Mouse (Mus musculus): Measurements from ENCODE around the gene Nudt1. TPM values are rescaled to one million over a fixed set of nuclear protein-coding genes. Genes with fewer than 3 reads are reported as not detected.
A peak's percentile ranks its signal among the peaks of the same experiment; 100 is the strongest.

Nudt1 gene
- polyA plus RNA-seq (2012; rRNA removed): 23.3 and 25.0 TPM in 2 replicates

- Histone ChIP-seq H3K36me3 (ENCODE audit: control insufficient read depth, insufficient read depth, low read length) (no peaks in the 10 kb centered on the region), H3K4me3 (ENCODE audit: control insufficient read depth, insufficient read depth, low read length) (peak within 1 kb of the TSS; percentile 83), H3K4me1 (replicated peaks; ENCODE audit: control insufficient read depth, insufficient read depth, low read length) (peaks cover 6% of the 10 kb centered on the region), H3K27ac (ENCODE audit: control insufficient read depth, insufficient read depth, low read length) (peak within 1 kb of the TSS; percentile 75), H3K27me3 (ENCODE audit: control insufficient read depth, insufficient read depth, low read length) (no peaks in the 10 kb centered on the region)
- TF ChIP-seq CTCF (IDR thresholded peaks at IDR 0.05; ENCODE audit: borderline replicate concordance, control insufficient read depth, extremely low read depth, insufficient read depth, low read length, poor library complexity) (peak; percentile 65), POLR2A (IDR thresholded peaks at IDR 0.05; ENCODE audit: control insufficient read depth, extremely low read depth, insufficient read depth, low read length, poor library complexity) (peak; percentile 84; the same call in 1 of the 2 replicates)
- under 1% methylated on average over 60 of the region's 60 CpGs for WGBS
- DNase-seq: peak; percentile 94
Observed at GRCm38 (mm10) chr5:140321042-140321755, at the start of gene Nudt1, which contains the start of gene Mad1l1. Nudt1 (plus strand) TSS chr5:140321656. Mad1l1 (minus strand) TSS chr5:140321552.

- Histone ChIP-seq H3K27me3 (ENCODE audit: control insufficient read depth, insufficient read depth, low read length) (no peaks in the 10 kb centered on the region), H3K4me1 (replicated peaks; ENCODE audit: control insufficient read depth, insufficient read depth, low read length) (peaks cover 43% of the 10 kb centered on the region), H3K27ac (ENCODE audit: control insufficient read depth, insufficient read depth, low read length) (no peak overlapping the region), H3K4me3 (ENCODE audit: control insufficient read depth, insufficient read depth, low read length) (no peak overlapping the region), H3K36me3 (ENCODE audit: control insufficient read depth, insufficient read depth, low read length) (no peaks in the 10 kb centered on the region)
- no peak for DNase-seq
- no peak for TF ChIP-seq POLR2A (IDR thresholded peaks at IDR 0.05; ENCODE audit: control insufficient read depth, extremely low read depth, insufficient read depth, low read length, poor library complexity)
- no peak for TF ChIP-seq CTCF (IDR thresholded peaks at IDR 0.05; ENCODE audit: borderline replicate concordance, control insufficient read depth, extremely low read depth, insufficient read depth, low read length, poor library complexity)
- 97% methylated on average over 6 of the region's 6 CpGs for WGBS
Observed at GRCm38 (mm10) chr5:140276779-140277178, 44.7 kb upstream of the Nudt1 start.

- no peak for TF ChIP-seq CTCF (IDR thresholded peaks at IDR 0.05; ENCODE audit: borderline replicate concordance, control insufficient read depth, extremely low read depth, insufficient read depth, low read length, poor library complexity)
- no peak for TF ChIP-seq POLR2A (IDR thresholded peaks at IDR 0.05; ENCODE audit: control insufficient read depth, extremely low read depth, insufficient read depth, low read length, poor library complexity)
- Histone ChIP-seq H3K27ac (ENCODE audit: control insufficient read depth, insufficient read depth, low read length) (no peak overlapping the region), H3K4me1 (replicated peaks; ENCODE audit: control insufficient read depth, insufficient read depth, low read length) (peaks cover 54% of the 10 kb centered on the region), H3K36me3 (ENCODE audit: control insufficient read depth, insufficient read depth, low read length) (no peaks in the 10 kb centered on the region), H3K27me3 (ENCODE audit: control insufficient read depth, insufficient read depth, low read length) (no peaks in the 10 kb centered on the region), H3K4me3 (ENCODE audit: control insufficient read depth, insufficient read depth, low read length) (no peak overlapping the region)
- no peak for DNase-seq
- WGBS: 95% methylated on average over 9 of the region's 9 CpGs
Observed at GRCm38 (mm10) chr5:140280205-140280604, 41.3 kb upstream of the Nudt1 start.

- WGBS: 25% methylated on average over 8 of the region's 8 CpGs
- H3K27me3 ChIP-seq (ENCODE audit: control insufficient read depth, insufficient read depth, low read length): no peaks in the 10 kb centered on the region
- H3K36me3 ChIP-seq (ENCODE audit: control insufficient read depth, insufficient read depth, low read length): no peaks in the 10 kb centered on the region
- DNase-seq: peak; percentile 83
- H3K4me1 ChIP-seq (replicated peaks; ENCODE audit: control insufficient read depth, insufficient read depth, low read length): peaks cover 69% of the 10 kb centered on the region
- TF ChIP-seq CTCF (IDR thresholded peaks at IDR 0.05; ENCODE audit: borderline replicate concordance, control insufficient read depth, extremely low read depth, insufficient read depth, low read length, poor library complexity): 0 out of 2 replicates have a peak, but pooled peaks have one; percentile 23
- no peak for TF ChIP-seq POLR2A (IDR thresholded peaks at IDR 0.05; ENCODE audit: control insufficient read depth, extremely low read depth, insufficient read depth, low read length, poor library complexity)
- no peak overlapping the region for H3K4me3 ChIP-seq (ENCODE audit: control insufficient read depth, insufficient read depth, low read length)
- peak overlapping the region; percentile 83 for H3K27ac ChIP-seq (ENCODE audit: control insufficient read depth, insufficient read depth, low read length)
Observed at GRCm38 (mm10) chr5:140282376-140282775, 39.1 kb upstream of the Nudt1 start.

- no peaks in the 10 kb centered on the region for H3K36me3 ChIP-seq (ENCODE audit: control insufficient read depth, insufficient read depth, low read length)
- WGBS: 21% methylated on average over 3 of the region's 3 CpGs
Observed at GRCm38 (mm10) chr5:140282900-140283299, 38.6 kb upstream of the Nudt1 start.

GRCm38 (mm10) chr5:140284011-140284410, 37.4 kb upstream of the Nudt1 start:
- H3K4me3 ChIP-seq (ENCODE audit: control insufficient read depth, insufficient read depth, low read length): no peak overlapping the region
- H3K4me1 ChIP-seq (replicated peaks; ENCODE audit: control insufficient read depth, insufficient read depth, low read length): peaks cover 65% of the 10 kb centered on the region
- no peaks in the 10 kb centered on the region for H3K27me3 ChIP-seq (ENCODE audit: control insufficient read depth, insufficient read depth, low read length)
- H3K27ac ChIP-seq (ENCODE audit: control insufficient read depth, insufficient read depth, low read length): no peak overlapping the region
- TF ChIP-seq CTCF (IDR thresholded peaks at IDR 0.05; ENCODE audit: borderline replicate concordance, control insufficient read depth, extremely low read depth, insufficient read depth, low read length, poor library complexity): no peak
- TF ChIP-seq POLR2A (IDR thresholded peaks at IDR 0.05; ENCODE audit: control insufficient read depth, extremely low read depth, insufficient read depth, low read length, poor library complexity): no peak
- H3K36me3 ChIP-seq (ENCODE audit: control insufficient read depth, insufficient read depth, low read length): 0 out of 2 replicates have a peak, but pooled peaks cover 3% of the 10 kb centered on the region
- 97% methylated on average over 2 of the region's 2 CpGs for WGBS
- DNase-seq: no peak

More at GRCm38 (mm10) chr5:140282900-140283299, 38.6 kb upstream of the Nudt1 start:
- peak; percentile 28 for DNase-seq
- Histone ChIP-seq H3K4me1 (replicated peaks; ENCODE audit: control insufficient read depth, insufficient read depth, low read length) (peaks cover 70% of the 10 kb centered on the region), H3K27ac (ENCODE audit: control insufficient read depth, insufficient read depth, low read length) (peak overlapping the region; percentile 83), H3K27me3 (ENCODE audit: control insufficient read depth, insufficient read depth, low read length) (no peaks in the 10 kb centered on the region), H3K4me3 (ENCODE audit: control insufficient read depth, insufficient read depth, low read length) (no peak overlapping the region)
- TF ChIP-seq POLR2A (IDR thresholded peaks at IDR 0.05; ENCODE audit: control insufficient read depth, extremely low read depth, insufficient read depth, low read length, poor library complexity): no peak
- no peak for TF ChIP-seq CTCF (IDR thresholded peaks at IDR 0.05; ENCODE audit: borderline replicate concordance, control insufficient read depth, extremely low read depth, insufficient read depth, low read length, poor library complexity)
